Mouse (Mus musculus): Measurements from ENCODE around the gene Samd10. TPM values are rescaled to one million over a fixed set of nuclear protein-coding genes. Genes with fewer than 3 reads are reported as not detected.
A peak's percentile ranks its signal among the peaks of the same experiment; 100 is the strongest.

Gene Samd10
- total RNA-seq, 2 experiments from 2014 or later, result 27.1 to 28.8 TPM

GRCm38 (mm10) chr2:181594946-181595696, 3.9 kb downstream of the Samd10 start:
- peak in 1 of 2 experiments; percentile 45 for DNase-seq (ENCODE audit: extremely low spot score in 1 of 2, low spot score in 2 of 2)
- intact Hi-C loops (cut with DNase I), result no loop called here

GRCm38 (mm10) chr2:181593937-181594336, 5.1 kb downstream of the Samd10 start:
- intact Hi-C loops (cut with DNase I), result no loop called here
- DNase-seq (ENCODE audit: extremely low spot score in 1 of 2, low spot score in 2 of 2), result no peak

- intact Hi-C loops (cut with DNase I), result no loop called here
- DNase-seq (ENCODE audit: extremely low spot score in 1 of 2, low spot score in 2 of 2), result no peak
Measured at GRCm38 (mm10) chr2:181593042-181593421, 6.0 kb downstream of the Samd10 start.

GRCm38 (mm10) chr2:181592231-181593041, 6.6 kb downstream of the Samd10 start, which contains the start of gene Zfp512b:
Gene Zfp512b (minus strand): TSS chr2:181592803.
- intact Hi-C loops (cut with DNase I), result no loop called here
- DNase-seq (ENCODE audit: extremely low spot score in 1 of 2, low spot score in 2 of 2), result peak in 1 of 2 experiments; percentile 87

GRCm38 (mm10) chr2:181591528-181592085, 7.4 kb downstream of the Samd10 start, which contains the start of gene Prpf6:
Gene Prpf6 (plus strand): TSS chr2:181591868.
- intact Hi-C loops (cut with DNase I), result no loop called here
- DNase-seq (ENCODE audit: extremely low spot score in 1 of 2, low spot score in 2 of 2), result peak in 1 of 2 experiments; percentile 37

- intact Hi-C loops (cut with DNase I), result no loop called here
- DNase-seq (ENCODE audit: extremely low spot score in 1 of 2, low spot score in 2 of 2), result no peak
Measured at GRCm38 (mm10) chr2:181590471-181590870, 8.5 kb downstream of the Samd10 start.

GRCm38 (mm10) chr2:181589732-181590105, 9.3 kb downstream of the Samd10 start:
- peak in 1 of 2 experiments; percentile 36 for DNase-seq (ENCODE audit: extremely low spot score in 1 of 2, low spot score in 2 of 2)
- intact Hi-C loops (cut with DNase I), result no loop called here

GRCm38 (mm10) chr2:181589011-181589731, 9.8 kb downstream of the Samd10 start:
- intact Hi-C loops (cut with DNase I), result no loop called here
- no peak for DNase-seq (ENCODE audit: extremely low spot score in 1 of 2, low spot score in 2 of 2)

- DNase-seq (ENCODE audit: extremely low spot score in 1 of 2, low spot score in 2 of 2), result peak in 1 of 2 experiments; percentile 32
- intact Hi-C loops (cut with DNase I), result no loop called here
Measured at GRCm38 (mm10) chr2:181588229-181588780, 10.7 kb downstream of the Samd10 start.

- DNase-seq (ENCODE audit: extremely low spot score in 1 of 2, low spot score in 2 of 2), result no peak
- intact Hi-C loops (cut with DNase I), result no loop called here
Measured at GRCm38 (mm10) chr2:181587796-181588195, 11.2 kb downstream of the Samd10 start.

- DNase-seq (ENCODE audit: extremely low spot score in 1 of 2, low spot score in 2 of 2), result no peak
- intact Hi-C loops (cut with DNase I), result no loop called here
Measured at GRCm38 (mm10) chr2:181586124-181586523, 12.9 kb downstream of the Samd10 start.

- DNase-seq (ENCODE audit: extremely low spot score in 1 of 2, low spot score in 2 of 2), result no peak
Measured at GRCm38 (mm10) chr2:181585506-181585905, 13.5 kb downstream of the Samd10 start.

GRCm38 (mm10) chr2:181584411-181584942, 14.5 kb downstream of the Samd10 start, which contains the start of gene Uckl1:
Gene Uckl1 (minus strand): TSS chr2:181584892.
- DNase-seq (ENCODE audit: extremely low spot score in 1 of 2, low spot score in 2 of 2), result no peak
- intact Hi-C loops (cut with DNase I), result loop anchor here (5.0 kb wide), 1 partner anchor 192 kb away; no protein-coding TSS in a partner anchor

More at GRCm38 (mm10) chr2:181585506-181585905, 13.5 kb downstream of the Samd10 start:
- intact Hi-C loops (cut with DNase I), result no loop called here

- intact Hi-C loops (cut with DNase I), result loop anchor here (5.0 kb wide), 1 partner anchor 191 kb away; no protein-coding TSS in a partner anchor
- no peak for DNase-seq (ENCODE audit: extremely low spot score in 1 of 2, low spot score in 2 of 2)
Measured at GRCm38 (mm10) chr2:181583460-181584257, 15.4 kb downstream of the Samd10 start.

GRCm38 (mm10) chr2:181582939-181583338, 16.1 kb downstream of the Samd10 start:
- no peak for DNase-seq (ENCODE audit: extremely low spot score in 1 of 2, low spot score in 2 of 2)
- intact Hi-C loops (cut with DNase I), result loop anchor here (5.0 kb wide), 1 partner anchor 191 kb away; no protein-coding TSS in a partner anchor

GRCm38 (mm10) chr2:181582358-181582757, 16.7 kb downstream of the Samd10 start:
- intact Hi-C loops (cut with DNase I), result loop anchor here (5.0 kb wide), 1 partner anchor 190 kb away; no protein-coding TSS in a partner anchor
- no peak for DNase-seq (ENCODE audit: extremely low spot score in 1 of 2, low spot score in 2 of 2)
